Mouse (Mus musculus): ENCODE measurements at regions not wholly inside any gene's neighbourhood (a gene's known extent, or its start where the extent isn't known, plus 50 kb on each side); places are given as distances from the start of the nearest gene placed in this dataset.
A peak's percentile ranks its signal among the peaks of the same experiment; 100 is the strongest.

GRCm38 (mm10) chr2:101470569-101471100 lies 153.9 kb upstream of the Rag2 start:
- H3K9ac ChIP-seq (replicated peaks; ENCODE audit: low read depth), result no peak overlapping the region
- H3K9me3 ChIP-seq (ENCODE audit: low read length), result no peaks in the 10 kb centered on the region
- no peak overlapping the region for H3K4me3 ChIP-seq (ENCODE audit: low read depth, low read length)
- peak; percentile 77 for DNase-seq (ENCODE audit: low spot score)
- no peaks in the 10 kb centered on the region for H3K4me1 ChIP-seq (ENCODE audit: insufficient read depth, low read depth, low read length)
- H3K36me3 ChIP-seq (ENCODE audit: insufficient read depth, low read length), result no peaks in the 10 kb centered on the region
- WGBS, result 59% methylated on average over 6 of the region's 6 CpGs
- H3K27me3 ChIP-seq (replicated peaks; ENCODE audit: insufficient read depth, low read length), result no peaks in the 10 kb centered on the region
- TF ChIP-seq EP300 (IDR thresholded peaks at IDR 0.05) (peak; percentile 51), CTCF (IDR thresholded peaks at IDR 0.05) (no peak)
- no peak overlapping the region for H3K27ac ChIP-seq (ENCODE audit: low read length)
- ATAC-seq, result peak; percentile 80
- no peak overlapping the region for H3K4me2 ChIP-seq (replicated peaks; ENCODE audit: low read depth, low read length)

DNA sequence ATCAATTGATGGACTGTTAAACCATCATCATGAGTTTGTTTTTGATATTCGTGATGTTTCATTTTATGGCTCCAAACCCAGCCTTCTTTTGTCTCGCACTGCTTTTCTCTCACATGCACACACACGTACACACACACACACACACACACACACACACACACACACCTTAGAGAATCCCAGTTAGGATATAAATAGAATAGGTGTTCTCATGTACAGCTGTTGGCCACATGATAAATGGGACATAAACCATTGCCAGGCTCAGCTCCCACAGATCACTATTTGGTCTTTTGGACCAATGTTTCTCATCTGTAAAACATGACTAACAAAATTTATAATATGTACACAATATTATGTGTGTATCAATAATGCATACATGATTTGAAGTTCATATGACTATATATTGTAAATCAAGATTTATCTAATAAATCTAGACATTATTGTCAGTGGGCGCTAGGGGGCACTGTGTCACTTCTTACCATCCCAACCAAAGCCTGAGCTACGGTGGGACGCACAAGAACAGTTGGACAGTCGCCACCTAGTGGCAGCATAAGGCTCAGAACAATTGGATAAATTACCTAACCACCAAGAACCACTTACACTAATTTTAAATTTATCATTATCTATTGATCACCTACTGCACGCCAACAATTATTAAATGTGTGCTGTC lies 151.9 kb upstream of the Rag2 start:
- no peak overlapping the region for H3K4me3 ChIP-seq (ENCODE audit: low read depth, low read length)
- ATAC-seq (peak; percentile 61; the same call in 1 of the 2 replicates), DNase-seq (ENCODE audit: low spot score) (peak; percentile 93)
- no peaks in the 10 kb centered on the region for H3K9me3 ChIP-seq (ENCODE audit: low read length)
- peak; percentile 99 for TF ChIP-seq CTCF (IDR thresholded peaks at IDR 0.05)
- TF ChIP-seq EP300 (IDR thresholded peaks at IDR 0.05), result no peak
- 30% methylated on average over 8 of the region's 8 CpGs for WGBS
- no peak overlapping the region for H3K9ac ChIP-seq (replicated peaks; ENCODE audit: low read depth)
- H3K27me3 ChIP-seq (replicated peaks; ENCODE audit: insufficient read depth, low read length), result no peaks in the 10 kb centered on the region
- no peaks in the 10 kb centered on the region for H3K36me3 ChIP-seq (ENCODE audit: insufficient read depth, low read length)
- H3K27ac ChIP-seq (ENCODE audit: low read length), result no peak overlapping the region
- H3K4me1 ChIP-seq (ENCODE audit: insufficient read depth, low read depth, low read length), result no peaks in the 10 kb centered on the region
- H3K4me2 ChIP-seq (replicated peaks; ENCODE audit: low read depth, low read length), result no peak overlapping the region

GRCm38 (mm10) chr2:101473116-101473485 lies 151.4 kb upstream of the Rag2 start:
- no peak overlapping the region for H3K4me3 ChIP-seq (ENCODE audit: low read depth, low read length)
- H3K9ac ChIP-seq (replicated peaks; ENCODE audit: low read depth), result no peak overlapping the region
- H3K27ac ChIP-seq (ENCODE audit: low read length), result no peak overlapping the region
- no peaks in the 10 kb centered on the region for H3K36me3 ChIP-seq (ENCODE audit: insufficient read depth, low read length)
- H3K9me3 ChIP-seq (ENCODE audit: low read length), result no peaks in the 10 kb centered on the region
- ATAC-seq (no peak), DNase-seq (ENCODE audit: low spot score) (no peak)
- 88% methylated on average over 4 of the region's 4 CpGs for WGBS
- no peaks in the 10 kb centered on the region for H3K27me3 ChIP-seq (replicated peaks; ENCODE audit: insufficient read depth, low read length)
- TF ChIP-seq EP300 (IDR thresholded peaks at IDR 0.05), result no peak
- TF ChIP-seq CTCF (IDR thresholded peaks at IDR 0.05), result no peak
- H3K4me2 ChIP-seq (replicated peaks; ENCODE audit: low read depth, low read length), result no peak overlapping the region
- no peaks in the 10 kb centered on the region for H3K4me1 ChIP-seq (ENCODE audit: insufficient read depth, low read depth, low read length)

GRCm38 (mm10) chr2:101476862-101477261 lies 147.7 kb upstream of the Rag2 start:
- Histone ChIP-seq H3K9ac (replicated peaks; ENCODE audit: low read depth) (no peak overlapping the region), H3K27me3 (replicated peaks; ENCODE audit: insufficient read depth, low read length) (no peaks in the 10 kb centered on the region), H3K9me3 (ENCODE audit: low read length) (no peaks in the 10 kb centered on the region), H3K36me3 (ENCODE audit: insufficient read depth, low read length) (no peaks in the 10 kb centered on the region), H3K4me3 (ENCODE audit: low read depth, low read length) (no peak overlapping the region), H3K4me2 (replicated peaks; ENCODE audit: low read depth, low read length) (no peak overlapping the region), H3K27ac (ENCODE audit: low read length) (no peak overlapping the region), H3K4me1 (ENCODE audit: insufficient read depth, low read depth, low read length) (no peaks in the 10 kb centered on the region)
- ATAC-seq (peak; percentile 53), DNase-seq (ENCODE audit: low spot score) (peak; percentile 71)
- TF ChIP-seq EP300 (IDR thresholded peaks at IDR 0.05) (no peak), CTCF (IDR thresholded peaks at IDR 0.05) (no peak)
- WGBS, result 42% methylated on average over 2 of the region's 2 CpGs

DNA sequence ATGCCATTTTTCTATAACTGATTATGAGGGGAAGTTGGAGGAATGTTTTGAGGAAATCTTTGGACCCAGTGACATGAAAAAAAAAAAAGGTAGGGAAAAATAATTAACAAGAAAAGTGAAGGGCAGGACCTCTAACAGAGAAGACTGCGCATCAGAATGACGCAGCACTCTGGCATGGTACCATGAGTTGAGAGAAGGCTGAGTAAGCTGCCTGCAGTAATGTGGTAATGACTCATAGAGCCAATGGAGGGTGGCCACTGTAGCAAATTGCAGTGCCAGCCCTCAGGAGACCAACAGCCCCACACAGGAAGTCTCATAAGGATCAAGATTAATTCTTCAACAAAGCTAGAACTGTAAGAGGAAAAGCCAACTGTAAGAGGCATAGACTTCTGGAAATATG lies 134.3 kb upstream of the Rag2 start:
- no peak overlapping the region for H3K9ac ChIP-seq (replicated peaks; ENCODE audit: low read depth)
- H3K4me3 ChIP-seq (ENCODE audit: low read depth, low read length), result no peak overlapping the region

GRCm38 (mm10) chr2:101491762-101492161 lies 132.8 kb upstream of the Rag2 start:
- H3K4me3 ChIP-seq (ENCODE audit: low read depth, low read length), result no peak overlapping the region
- H3K9me3 ChIP-seq (ENCODE audit: low read length), result no peaks in the 10 kb centered on the region
- H3K4me1 ChIP-seq (ENCODE audit: insufficient read depth, low read depth, low read length), result no peaks in the 10 kb centered on the region
- WGBS, result 59% methylated on average over 3 of the region's 3 CpGs
- ATAC-seq, result no peak
- TF ChIP-seq CTCF (IDR thresholded peaks at IDR 0.05) (no peak), EP300 (IDR thresholded peaks at IDR 0.05) (no peak)
- H3K27me3 ChIP-seq (replicated peaks; ENCODE audit: insufficient read depth, low read length), result no peaks in the 10 kb centered on the region
- no peak overlapping the region for H3K27ac ChIP-seq (ENCODE audit: low read length)
- H3K4me2 ChIP-seq (replicated peaks; ENCODE audit: low read depth, low read length), result no peak overlapping the region
- H3K9ac ChIP-seq (replicated peaks; ENCODE audit: low read depth), result no peak overlapping the region
- DNase-seq (ENCODE audit: low spot score), result no peak
- no peaks in the 10 kb centered on the region for H3K36me3 ChIP-seq (ENCODE audit: insufficient read depth, low read length)

More for the DNA sequence above, 134.3 kb upstream of the Rag2 start:
- DNase-seq (ENCODE audit: low spot score) (no peak), ATAC-seq (no peak)
- WGBS, result 96% methylated on average over 2 of the region's 2 CpGs
- TF ChIP-seq CTCF (IDR thresholded peaks at IDR 0.05) (no peak), EP300 (IDR thresholded peaks at IDR 0.05) (no peak)
- Histone ChIP-seq H3K36me3 (ENCODE audit: insufficient read depth, low read length) (no peaks in the 10 kb centered on the region), H3K27me3 (replicated peaks; ENCODE audit: insufficient read depth, low read length) (no peaks in the 10 kb centered on the region), H3K4me2 (replicated peaks; ENCODE audit: low read depth, low read length) (no peak overlapping the region), H3K4me1 (ENCODE audit: insufficient read depth, low read depth, low read length) (no peaks in the 10 kb centered on the region), H3K9me3 (ENCODE audit: low read length) (no peaks in the 10 kb centered on the region), H3K27ac (ENCODE audit: low read length) (no peak overlapping the region)
